Mouse (Mus musculus) midbrain, embryonic 14.5 days (tissue): ENCODE measurements around the gene Gng8. TPM values are rescaled to one million over a fixed set of nuclear protein-coding genes. Genes with fewer than 3 reads are reported as not detected.

Source experiments
- ATAC-seq: fragments of 200-750 bp; cut with Nextera tagmentation; 2 replicates; pipeline ENCODE4 v1.8.0; 2017; ENCODE audit warnings: moderate number of reproducible peaks, moderate library complexity; ENCODE audit not compliant: low FRiP score, low TSS enrichment
- DNase-seq: peaks from one replicate; pipeline ENCODE4 v3.0.0-alpha.2; 2015
- H3K27ac ChIP-seq: fragments of 300-500 bp; sonication (generic); replicated peaks from 2 replicates; pipeline ENCODE4 v1.5.1; 2014; ENCODE audit warnings: mild to moderate bottlenecking, low read depth, low read length, moderate library complexity
- H3K27me3 ChIP-seq: fragments of 300-500 bp; sonication (generic); 2 replicates; pipeline ENCODE4 v1.6.1; 2014; ENCODE audit warnings: low read length, control low read depth, mixed read lengths; ENCODE audit not compliant: control insufficient read depth, insufficient read depth
- H3K36me3 ChIP-seq: fragments of 300-500 bp; sonication (generic); 2 replicates; pipeline ENCODE4 v1.6.1; 2014; ENCODE audit warnings: low read length, control low read depth; ENCODE audit not compliant: control insufficient read depth, insufficient read depth
- H3K4me1 ChIP-seq: fragments of 300-500 bp; sonication (generic); 2 replicates; pipeline ENCODE4 v1.6.1; 2014; ENCODE audit warnings: mild to moderate bottlenecking, antibody characterized with exemption, low read length, control low read depth; ENCODE audit not compliant: control insufficient read depth, insufficient read depth
- H3K4me2 ChIP-seq: fragments of 300-500 bp; sonication (generic); 2 replicates; pipeline ENCODE4 v1.6.1; 2014; ENCODE audit warnings: mild to moderate bottlenecking, low read length, moderate library complexity
- H3K4me3 ChIP-seq: fragments of 300-500 bp; sonication (generic); replicated peaks from 2 replicates; pipeline ENCODE4 v1.5.1; 2014; ENCODE audit warnings: low read depth, low read length
- H3K9ac ChIP-seq: fragments of 300-500 bp; sonication (generic); replicated peaks from 2 replicates; pipeline ENCODE4 v1.6.1; 2014; ENCODE audit warnings: mild to moderate bottlenecking, low read length, moderate library complexity
- H3K9me3 ChIP-seq: fragments of 300-500 bp; sonication (generic); 2 replicates; pipeline ENCODE4 v1.6.1; 2016; ENCODE audit warnings: low read length, control low read depth, mixed read lengths; ENCODE audit not compliant: control insufficient read depth
- WGBS: fragments of 180-500 bp; shearing (Covaris S2); extraction: QIAGEN DNeasy Blood & Tissue Kit; methylation state at CpG from one replicate; pipeline ENCODE4 v1.1.7; 2014; 5-methylcytosine and 5-hydroxymethylcytosine counted together
- polyA plus RNA-seq: library from polyadenylated mRNA; unstranded; fragments of >200 nt; fragmentation: Nextera tagmentation; extraction: Ambion mirVana; gene quantifications from 2 replicates; pipeline ENCODE4 v1.2.1, GENCODE M21; 2014

Gene Gng8
- polyA plus RNA-seq, 1 experiment from 2014 or later, result 17.2 TPM

GRCm38 (mm10) chr7:16848579-16848978 is 43.0 kb upstream of the Gng8 start:
- no peak overlapping the region for H3K4me2 ChIP-seq
- WGBS, result 14% methylated on average over 17 of the region's 17 CpGs

GRCm38 (mm10) chr7:16851636-16852035 is 40.0 kb upstream of the Gng8 start:
- WGBS, result 95% methylated on average over 4 of the region's 4 CpGs
- H3K27ac ChIP-seq, result no peak overlapping the region
- H3K9me3 ChIP-seq, result no peaks in the 10 kb centered on the region
- no peaks in the 10 kb centered on the region for H3K27me3 ChIP-seq
- H3K4me3 ChIP-seq, result no peak overlapping the region
- DNase-seq, result no peak
- H3K4me2 ChIP-seq, result no peak overlapping the region
- peaks cover 59% of the 10 kb centered on the region for H3K36me3 ChIP-seq
- no peaks in the 10 kb centered on the region for H3K4me1 ChIP-seq
- no peak for ATAC-seq
- no peak overlapping the region for H3K9ac ChIP-seq

More at GRCm38 (mm10) chr7:16848579-16848978, 43.0 kb upstream of the Gng8 start:
- H3K4me3 ChIP-seq, result no peak overlapping the region
- ATAC-seq (no peak), DNase-seq (peak; percentile 62)
- H3K9me3 ChIP-seq, result no peaks in the 10 kb centered on the region
- peaks cover 32% of the 10 kb centered on the region for H3K36me3 ChIP-seq
- no peak overlapping the region for H3K27ac ChIP-seq
- H3K27me3 ChIP-seq, result no peaks in the 10 kb centered on the region
- H3K4me1 ChIP-seq, result peaks cover 9% of the 10 kb centered on the region
- no peak overlapping the region for H3K9ac ChIP-seq

- Histone ChIP-seq H3K4me2 (no peak overlapping the region), H3K9me3 (no peaks in the 10 kb centered on the region), H3K27ac (no peak overlapping the region), H3K9ac (no peak overlapping the region), H3K4me3 (no peak overlapping the region), H3K4me1 (no peaks in the 10 kb centered on the region), H3K36me3 (peaks cover 63% of the 10 kb centered on the region), H3K27me3 (no peaks in the 10 kb centered on the region)
- no peak for DNase-seq
- no peak for ATAC-seq
- 91% methylated on average over 14 of the region's 14 CpGs for WGBS
Observed at GRCm38 (mm10) chr7:16853302-16853831, 38.2 kb upstream of the Gng8 start.

- 15% methylated on average over 17 of the region's 17 CpGs for WGBS
- DNase-seq, result peak; percentile 73
- H3K4me2 ChIP-seq, result no peak overlapping the region
- no peak for ATAC-seq
- no peaks in the 10 kb centered on the region for H3K9me3 ChIP-seq
- H3K27ac ChIP-seq, result no peak overlapping the region
- H3K4me3 ChIP-seq, result no peak overlapping the region
- H3K4me1 ChIP-seq, result no peaks in the 10 kb centered on the region
- H3K36me3 ChIP-seq, result peaks cover 34% of the 10 kb centered on the region
- no peaks in the 10 kb centered on the region for H3K27me3 ChIP-seq
- no peak overlapping the region for H3K9ac ChIP-seq
Observed at GRCm38 (mm10) chr7:16858336-16858735, 33.2 kb upstream of the Gng8 start.

GRCm38 (mm10) chr7:16859902-16860651 is 31.5 kb upstream of the Gng8 start:
- DNase-seq (peak; percentile 81), ATAC-seq (no peak)
- Histone ChIP-seq H3K27me3 (no peaks in the 10 kb centered on the region), H3K4me3 (no peak overlapping the region), H3K4me2 (no peak overlapping the region), H3K36me3 (peaks cover 31% of the 10 kb centered on the region), H3K27ac (no peak overlapping the region), H3K9me3 (no peaks in the 10 kb centered on the region), H3K4me1 (no peaks in the 10 kb centered on the region), H3K9ac (no peak overlapping the region)
- WGBS, result 26% methylated on average over 5 of the region's 5 CpGs

GRCm38 (mm10) chr7:16867488-16867887 is 24.1 kb upstream of the Gng8 start:
- 84% methylated on average over 3 of the region's 3 CpGs for WGBS
- no peaks in the 10 kb centered on the region for H3K9me3 ChIP-seq
- no peak for DNase-seq
- no peak overlapping the region for H3K4me3 ChIP-seq
- ATAC-seq, result no peak
- no peak overlapping the region for H3K9ac ChIP-seq
- H3K4me1 ChIP-seq, result no peaks in the 10 kb centered on the region
- peaks cover 24% of the 10 kb centered on the region for H3K36me3 ChIP-seq
- H3K4me2 ChIP-seq, result no peak overlapping the region
- H3K27me3 ChIP-seq, result no peaks in the 10 kb centered on the region
- H3K27ac ChIP-seq, result no peak overlapping the region

- Histone ChIP-seq H3K4me3 (peak overlapping the region; percentile 31), H3K9me3 (no peaks in the 10 kb centered on the region), H3K4me2 (peak overlapping the region; percentile 54), H3K27me3 (no peaks in the 10 kb centered on the region), H3K36me3 (peaks cover 15% of the 10 kb centered on the region), H3K4me1 (no peaks in the 10 kb centered on the region), H3K9ac (peak overlapping the region; percentile 53; the same call in 1 of the 2 replicates), H3K27ac (peak overlapping the region; percentile 81)
- DNase-seq, result peak; percentile 93
- 12% methylated on average over 16 of the region's 16 CpGs for WGBS
- peak; percentile 95 for ATAC-seq
Observed at GRCm38 (mm10) chr7:16869497-16869896, 22.1 kb upstream of the Gng8 start.

- 85% methylated on average over 10 of the region's 10 CpGs for WGBS
- no peak overlapping the region for H3K4me3 ChIP-seq
- peaks cover 4% of the 10 kb centered on the region for H3K36me3 ChIP-seq
- no peak overlapping the region for H3K4me2 ChIP-seq
- H3K4me1 ChIP-seq, result peaks cover 8% of the 10 kb centered on the region
- H3K27me3 ChIP-seq, result no peaks in the 10 kb centered on the region
- ATAC-seq (no peak), DNase-seq (no peak)
- no peak overlapping the region for H3K27ac ChIP-seq
- H3K9ac ChIP-seq, result no peak overlapping the region
- no peaks in the 10 kb centered on the region for H3K9me3 ChIP-seq
Observed at GRCm38 (mm10) chr7:16871600-16871999, 20.0 kb upstream of the Gng8 start.

- peaks cover 15% of the 10 kb centered on the region for H3K4me1 ChIP-seq
- H3K27ac ChIP-seq, result no peak overlapping the region
- no peaks in the 10 kb centered on the region for H3K9me3 ChIP-seq
- no peak overlapping the region for H3K4me2 ChIP-seq
- ATAC-seq, result no peak
- no peak overlapping the region for H3K4me3 ChIP-seq
- DNase-seq, result no peak
- no peaks in the 10 kb centered on the region for H3K27me3 ChIP-seq
- WGBS, result 95% methylated on average over 9 of the region's 9 CpGs
- H3K9ac ChIP-seq, result no peak overlapping the region
- peaks cover 4% of the 10 kb centered on the region for H3K36me3 ChIP-seq
Observed at GRCm38 (mm10) chr7:16872478-16872877, 19.1 kb upstream of the Gng8 start.
